Mouse (Mus musculus) MN1 (cell line): Measurements from ENCODE around the gene Ppfia1.

Experiments
- DNase-seq: peaks from one replicate; pipeline ENCODE4 v3.0.0-alpha.2; 2016; ENCODE audit warnings: low spot score

The Ppfia1 gene

GRCm38 (mm10) chr7:144427460-144427859, 126.1 kb downstream of the Ppfia1 start:
- no peak for DNase-seq
